Comparison of ENCODE assay signal across 24 mouse cellular contexts in genomic region chr16:92316049-92316738, GRCm38 (mm10). TPM values are rescaled to one million over a fixed set of nuclear protein-coding genes. Genes with fewer than 3 reads are reported as not detected.
"Had no signal": no experiment of that assay in that cellular context is flagged by ENCODE, and none has a peak within 500 bp of the region (broad histone marks: within the 10 kb centered on the region; RNA-seq: fewer than 3 reads in every experiment).

No protein-coding gene starts in this region.

- H3K9ac ChIP-seq: limb, embryonic 15.5 days; liver, embryonic 12.5 days; lung, embryonic 14.5 days; midbrain, embryonic 15.5 days had no signal

- H3K4me3 ChIP-seq: limb, embryonic 15.5 days; liver, embryonic 12.5 days; megakaryocyte, embryonic 14.5 days; midbrain, embryonic 15.5 days had no signal

- DNase-seq: kidney, adult 9 months; kidney, postnatal 36 days; layer of hippocampus, adult 9-11 months; layer of hippocampus, postnatal 36 days; lung, embryonic 14.5 days; lung, postnatal 10 days; right cerebral cortex, postnatal 4 days; spleen, adult 18-20 months; thymus, postnatal 36 days had no signal

- H3K27ac ChIP-seq: kidney, postnatal 0 days; limb, embryonic 15.5 days; liver, embryonic 12.5 days; macrophage; midbrain, embryonic 15.5 days had no signal

- H3K4me2 ChIP-seq: limb, embryonic 15.5 days; liver, embryonic 12.5 days; lung, embryonic 14.5 days; midbrain, embryonic 11.5 days; midbrain, embryonic 15.5 days had no signal

- H3K9me3 ChIP-seq: limb, embryonic 15.5 days; liver, embryonic 12.5 days; midbrain, embryonic 15.5 days had no signal

- H3K27me3 ChIP-seq: limb, embryonic 15.5 days; liver, embryonic 12.5 days; midbrain, embryonic 15.5 days had no signal

- ATAC-seq: liver, embryonic 12.5 days; midbrain, embryonic 15.5 days had no signal

RNA-seq across cellular contexts. Expression of gene Fam243, which starts 5.0 kb away (rescaled TPM):
- total RNA-seq: layer of hippocampus, adult 18-20 months; layer of hippocampus, postnatal 36 days; left cerebral cortex, adult 8-10 months; left cerebral cortex, postnatal 25 days; monocyte, adult 5-6 weeks had no signal
- polyA plus RNA-seq: limb, embryonic 11.5 days; limb, embryonic 15.5 days; liver, embryonic 12.5 days; liver, embryonic 16.5 days; lung, embryonic 14.5 days; macrophage; midbrain, embryonic 11.5 days; neural tube, embryonic 14.5 days; stomach, embryonic 14.5 days had no signal

RNA-seq across cellular contexts. Expression of gene Kcne2, which starts 24.0 kb away (rescaled TPM):
- total RNA-seq: monocyte, adult 5-6 weeks had no signal
- polyA plus RNA-seq: liver, embryonic 12.5 days; liver, embryonic 16.5 days; macrophage had no signal

RNA-seq across cellular contexts. Expression of gene Kcne1, which starts 43.1 kb away (rescaled TPM):
- total RNA-seq: layer of hippocampus, adult 18-20 months; layer of hippocampus, postnatal 36 days; left cerebral cortex, postnatal 25 days; monocyte, adult 5-6 weeks had no signal
- polyA plus RNA-seq: liver, embryonic 12.5 days; liver, embryonic 16.5 days; macrophage; midbrain, embryonic 15.5 days had no signal
